Mouse (Mus musculus): ENCODE data around the gene Akap12. TPM values are rescaled to one million over a fixed set of nuclear protein-coding genes. Genes with fewer than 3 reads are reported as not detected.

The Akap12 gene
- total RNA-seq, 2 experiments from 2014 or later, result 6.2 to 16.6 TPM

DNA sequence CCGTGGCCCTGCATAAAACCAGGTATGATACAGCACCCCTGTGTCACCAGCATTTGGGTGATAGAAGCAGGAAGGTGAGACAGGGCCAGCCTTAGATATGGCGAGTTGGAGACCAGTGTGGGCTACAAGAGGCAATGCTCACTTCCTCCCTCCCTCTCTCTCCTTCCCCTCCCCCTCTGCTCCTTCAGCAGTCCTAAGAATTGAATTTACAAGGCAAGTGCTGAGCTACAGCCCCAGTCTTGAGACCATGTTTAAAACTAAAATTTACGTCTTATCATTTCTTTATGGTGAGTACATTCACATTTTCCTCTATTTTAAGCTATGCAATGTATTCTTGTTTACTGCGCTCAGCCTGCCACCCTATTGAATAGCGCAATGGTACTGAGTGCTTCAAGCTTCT, 5.3 kb upstream of the Akap12 start:
- no peak for DNase-seq
- intact Hi-C loops (cut with DNase I), result no loop called here
- TF ChIP-seq CTCF (IDR thresholded peaks at IDR 0.05), result no peak
- Histone ChIP-seq H3K27ac (no peak overlapping the region), H3K4me3 (no peak overlapping the region)

DNA sequence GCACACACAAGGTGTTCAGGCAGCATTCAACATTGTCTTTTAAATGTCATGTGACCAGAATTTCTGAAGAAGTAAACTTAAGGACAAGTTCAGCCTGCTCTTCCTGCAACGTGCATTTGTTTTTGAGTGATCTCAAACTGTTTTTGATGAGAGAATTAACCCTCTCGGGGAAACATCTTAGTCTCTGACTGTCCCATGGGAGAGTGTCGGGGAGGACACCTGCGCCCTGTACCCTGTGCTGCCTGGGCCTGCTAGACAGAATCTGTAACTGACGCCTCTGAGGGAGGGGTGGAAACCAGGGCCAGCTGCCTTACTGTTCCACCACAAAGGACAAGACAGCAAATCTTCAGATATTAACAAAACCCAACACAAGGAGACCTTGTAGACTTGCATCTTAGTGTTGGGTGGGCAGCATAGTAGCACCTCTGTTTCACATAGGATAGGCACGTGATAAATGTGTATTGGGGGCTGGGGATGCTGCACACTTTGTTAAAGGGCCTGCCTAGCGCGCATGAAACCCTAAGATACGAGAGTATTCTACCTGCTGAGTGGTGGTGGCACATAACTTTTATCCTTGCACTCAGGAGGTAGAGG, 4.7 kb upstream of the Akap12 start:
- Histone ChIP-seq H3K27ac (no peak overlapping the region), H3K4me3 (no peak overlapping the region)
- intact Hi-C loops (cut with DNase I), result no loop called here
- DNase-seq, result no peak
- no peak for TF ChIP-seq CTCF (IDR thresholded peaks at IDR 0.05)

DNA sequence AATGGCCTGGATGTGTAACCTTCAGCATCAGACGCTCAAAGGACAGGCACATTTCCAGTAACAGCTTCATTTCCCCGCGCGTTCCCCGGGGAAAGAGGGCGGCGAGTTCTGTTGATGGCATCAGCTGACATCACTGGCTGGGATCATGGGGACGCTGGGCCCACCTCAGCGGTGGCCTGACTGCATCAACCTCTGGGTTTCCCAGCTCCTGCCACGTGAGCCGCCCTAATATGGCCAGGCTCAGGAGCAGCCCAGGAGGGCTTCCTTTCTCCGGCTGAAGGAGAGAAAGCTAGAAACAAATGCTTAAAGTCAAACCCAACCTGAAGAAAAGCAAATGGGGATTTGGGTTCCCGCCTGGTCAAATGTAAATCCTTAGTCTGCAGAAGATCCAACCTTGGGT, 539 bp upstream of the Akap12 start:
- intact Hi-C loops (cut with DNase I), result no loop called here

DNA sequence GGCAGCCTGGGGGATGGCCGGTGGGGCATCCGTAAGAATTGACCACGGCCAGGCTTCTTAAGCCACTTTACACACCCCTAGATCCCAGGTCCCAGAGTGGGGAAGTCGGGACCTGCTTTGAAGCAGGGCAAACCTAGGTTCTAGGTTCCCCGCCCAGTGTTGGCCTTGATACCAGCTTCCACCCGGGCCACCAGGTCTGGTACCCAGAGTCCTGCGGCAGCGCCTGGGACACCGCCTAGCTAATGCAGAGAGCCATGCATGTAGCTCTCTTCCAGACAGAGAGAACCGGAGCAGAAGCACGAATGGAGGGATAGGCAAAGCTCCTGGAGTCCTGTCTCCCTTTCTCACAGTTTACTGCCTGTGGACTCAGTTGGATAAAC, 741 bp downstream of the Akap12 start:
- Histone ChIP-seq H3K4me3 (peak overlapping the region; percentile 82), H3K27ac (peak overlapping the region; percentile 82)
- intact Hi-C loops (cut with DNase I), result no loop called here
- DNase-seq, result peak; percentile 28
- no peak for TF ChIP-seq CTCF (IDR thresholded peaks at IDR 0.05)

More for the DNA sequence above, 539 bp upstream of the Akap12 start:
- H3K4me3 ChIP-seq, result peak overlapping the region; percentile 82
- no peak for TF ChIP-seq CTCF (IDR thresholded peaks at IDR 0.05)
- DNase-seq, result peak; percentile 51
- peak overlapping the region; percentile 82 for H3K27ac ChIP-seq

DNA sequence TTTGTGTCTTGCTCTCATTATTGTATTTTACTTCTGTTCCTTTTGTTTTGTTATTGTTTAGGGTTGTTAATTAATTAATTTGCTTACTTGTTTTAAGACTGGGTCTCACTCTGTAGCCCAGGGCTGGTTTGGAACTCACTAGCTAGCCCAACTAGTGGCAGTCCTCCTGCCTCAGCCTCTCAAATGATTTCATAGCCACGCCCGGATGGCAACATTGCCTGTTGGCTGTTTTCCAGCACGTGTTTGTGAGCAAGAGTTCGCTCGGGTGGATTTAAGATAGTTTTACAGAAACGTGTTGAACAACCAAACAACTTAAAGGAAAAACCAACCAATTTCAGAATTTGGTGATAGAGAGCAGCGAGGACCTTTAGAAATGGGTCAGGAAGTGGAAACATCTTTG, 1.3 kb downstream of the Akap12 start:
- Histone ChIP-seq H3K27ac (no peak overlapping the region), H3K4me3 (peak overlapping the region; percentile 82)
- TF ChIP-seq CTCF (IDR thresholded peaks at IDR 0.05), result no peak
- intact Hi-C loops (cut with DNase I), result no loop called here
- peak; percentile 40 for DNase-seq

DNA sequence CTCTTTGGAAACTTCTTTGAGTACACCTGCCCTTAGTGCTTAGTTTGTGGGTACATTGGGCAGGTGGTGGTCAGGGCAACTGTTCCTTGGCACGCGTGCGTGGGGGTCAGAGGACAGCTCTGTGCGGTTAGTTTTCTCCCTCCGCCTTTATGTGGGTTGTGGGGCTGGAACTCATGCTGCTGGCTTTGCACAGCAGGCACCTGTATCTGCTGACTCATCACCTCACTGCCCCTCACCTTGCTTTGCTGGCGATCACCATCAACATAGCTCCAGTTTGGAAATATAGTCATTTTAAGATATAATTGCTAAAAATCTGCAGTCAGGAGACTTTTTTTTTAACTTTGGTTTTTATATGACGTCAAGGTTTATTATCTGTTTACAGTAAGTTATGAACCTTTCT, 2.0 kb downstream of the Akap12 start:
- TF ChIP-seq CTCF (IDR thresholded peaks at IDR 0.05), result no peak
- no peak for DNase-seq
- Histone ChIP-seq H3K27ac (no peak overlapping the region), H3K4me3 (no peak overlapping the region; the same call in 1 of the 2 replicates)
- intact Hi-C loops (cut with DNase I), result no loop called here

DNA sequence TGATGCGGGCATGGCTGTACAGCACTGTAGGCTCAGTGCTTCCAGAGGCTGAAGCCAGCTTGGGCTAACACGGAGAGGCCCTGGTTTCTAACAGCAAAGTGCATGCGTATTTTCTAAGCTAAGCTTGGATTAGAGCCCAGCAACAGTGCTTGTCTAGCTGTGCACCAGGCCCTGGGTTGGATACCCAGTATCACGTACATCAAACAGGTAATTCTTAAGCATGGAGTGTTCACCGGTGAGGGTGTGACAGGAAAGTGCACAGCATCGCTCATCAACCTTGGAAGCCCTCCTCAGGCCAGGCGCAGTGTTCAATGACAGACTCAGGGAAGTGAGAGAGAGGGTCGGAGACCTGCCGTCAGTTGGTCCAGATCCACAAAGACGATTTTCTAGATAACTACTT, 9.4 kb downstream of the Akap12 start:
- no peak for TF ChIP-seq CTCF (IDR thresholded peaks at IDR 0.05)
- Histone ChIP-seq H3K4me3 (no peak overlapping the region), H3K27ac (no peak overlapping the region)
- no peak for DNase-seq
- intact Hi-C loops (cut with DNase I), result no loop called here

DNA sequence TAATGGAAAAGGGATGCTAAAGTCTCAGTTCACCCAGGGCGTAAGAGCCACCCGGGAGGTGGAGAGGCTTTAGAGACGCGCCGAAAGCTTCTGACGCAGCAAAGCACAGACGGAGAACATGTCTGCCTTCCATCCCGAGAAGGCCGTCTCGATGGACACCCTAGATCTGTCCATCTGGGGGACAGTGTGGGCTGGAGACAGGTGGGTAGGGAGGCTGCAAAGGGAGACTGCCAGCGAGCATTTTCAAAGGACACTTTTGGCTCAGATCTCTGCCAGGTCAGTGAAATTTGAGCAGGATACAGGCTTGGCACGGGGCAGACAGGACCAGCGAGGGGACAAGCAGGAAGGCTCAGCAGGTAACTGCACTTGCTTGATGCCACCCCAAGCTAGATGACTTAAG, 9.9 kb downstream of the Akap12 start:
- intact Hi-C loops (cut with DNase I), result no loop called here
- TF ChIP-seq CTCF (IDR thresholded peaks at IDR 0.05), result no peak
- Histone ChIP-seq H3K4me3 (no peak overlapping the region), H3K27ac (no peak overlapping the region)
- no peak for DNase-seq

DNA sequence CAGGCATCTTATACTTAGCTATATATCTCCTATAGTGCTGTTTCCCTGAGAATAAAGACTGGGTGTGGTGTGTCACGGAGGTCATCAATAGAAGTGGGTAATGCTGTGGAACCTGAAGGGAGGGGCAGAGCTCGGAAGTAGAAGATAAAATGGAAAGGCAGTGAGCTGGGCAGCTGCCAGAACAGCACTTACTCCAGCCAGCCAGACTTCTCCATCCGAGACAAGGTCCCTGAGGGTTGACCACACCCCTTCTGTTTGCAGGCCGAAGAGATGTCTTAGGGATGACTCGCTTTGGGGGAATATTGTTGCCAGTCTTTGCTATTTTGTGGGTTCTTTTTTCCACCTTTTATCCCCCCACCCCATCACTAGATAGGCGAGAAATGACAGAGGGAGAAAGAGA, 11.9 kb downstream of the Akap12 start:
- DNase-seq, result peak; percentile 72
- TF ChIP-seq CTCF (IDR thresholded peaks at IDR 0.05), result no peak
- no peak overlapping the region for H3K4me3 ChIP-seq
- no peak overlapping the region for H3K27ac ChIP-seq
- intact Hi-C loops (cut with DNase I), result no loop called here

DNA sequence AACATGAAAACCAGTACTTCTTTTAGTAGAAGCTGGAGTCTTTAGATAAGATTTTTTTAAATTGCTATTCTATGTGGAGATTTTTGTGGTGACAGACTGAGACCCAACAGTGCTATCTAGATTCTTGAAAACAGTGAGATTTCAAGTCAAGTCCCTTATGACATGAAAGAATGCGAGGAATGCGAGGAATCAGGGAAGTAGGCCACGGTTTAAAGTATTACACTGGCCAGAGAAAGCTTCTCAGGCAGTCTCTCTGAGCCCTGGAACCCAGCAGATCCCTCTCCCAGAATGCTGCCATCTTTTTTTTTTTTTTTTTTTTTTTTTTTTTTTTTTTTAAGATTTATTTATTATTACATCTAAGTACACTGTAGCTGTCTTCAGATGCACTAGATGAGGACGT, 16.2 kb downstream of the Akap12 start:
- no peak overlapping the region for H3K4me3 ChIP-seq
- H3K27ac ChIP-seq, result peak overlapping the region; percentile 38; the same call in 1 of the 2 replicates
- no peak for DNase-seq
- intact Hi-C loops (cut with DNase I), result no loop called here
- TF ChIP-seq CTCF (IDR thresholded peaks at IDR 0.05), result no peak

DNA sequence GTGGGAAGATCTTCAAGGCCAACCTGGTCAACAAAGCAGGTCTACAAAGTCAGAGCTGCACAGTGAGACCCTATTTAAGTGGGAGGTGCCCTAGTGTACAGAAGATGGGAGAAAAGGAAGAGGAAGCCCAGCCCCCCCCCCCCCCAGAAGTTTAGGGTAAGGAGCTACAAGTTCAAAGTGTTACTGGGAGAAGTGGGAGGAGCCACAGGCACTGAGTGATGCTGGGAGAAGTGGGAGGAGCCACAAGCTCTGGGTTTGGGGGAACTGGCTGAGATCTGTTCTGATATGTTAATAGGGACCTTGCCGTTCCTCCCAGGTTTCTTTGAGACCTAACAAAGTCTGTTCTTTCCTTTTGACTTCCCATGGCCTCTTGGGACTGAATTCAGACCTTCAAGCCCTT, 18.6 kb downstream of the Akap12 start:
- no peak for DNase-seq
- no peak for TF ChIP-seq CTCF (IDR thresholded peaks at IDR 0.05)
- intact Hi-C loops (cut with DNase I), result no loop called here

DNA sequence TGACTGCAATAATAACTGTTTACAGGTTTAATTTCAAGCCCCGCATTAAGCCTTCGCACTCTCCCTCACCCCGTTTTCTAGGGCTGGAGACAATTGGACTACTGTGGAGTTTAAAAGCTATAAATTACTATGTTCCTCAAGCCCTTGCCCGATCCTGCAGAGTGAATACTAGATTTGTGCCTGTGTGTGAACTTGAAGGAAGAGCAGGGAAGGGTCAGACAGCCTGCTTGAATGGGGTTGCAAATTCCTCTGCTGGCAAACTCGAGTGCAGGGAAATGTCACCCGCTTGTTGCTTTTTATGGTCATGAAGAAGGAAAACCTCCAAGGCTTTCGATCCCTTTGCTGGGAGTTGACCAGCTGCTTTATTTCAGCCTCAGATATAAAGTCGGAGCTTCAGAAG, 19.6 kb downstream of the Akap12 start:
- no peak for TF ChIP-seq CTCF (IDR thresholded peaks at IDR 0.05)
- intact Hi-C loops (cut with DNase I), result no loop called here
- no peak for DNase-seq
- Histone ChIP-seq H3K27ac (peak overlapping the region; percentile 31; the same call in 1 of the 2 replicates), H3K4me3 (no peak overlapping the region)

More for the DNA sequence above, 18.6 kb downstream of the Akap12 start:
- H3K27ac ChIP-seq, result no peak overlapping the region
- H3K4me3 ChIP-seq, result no peak overlapping the region

DNA sequence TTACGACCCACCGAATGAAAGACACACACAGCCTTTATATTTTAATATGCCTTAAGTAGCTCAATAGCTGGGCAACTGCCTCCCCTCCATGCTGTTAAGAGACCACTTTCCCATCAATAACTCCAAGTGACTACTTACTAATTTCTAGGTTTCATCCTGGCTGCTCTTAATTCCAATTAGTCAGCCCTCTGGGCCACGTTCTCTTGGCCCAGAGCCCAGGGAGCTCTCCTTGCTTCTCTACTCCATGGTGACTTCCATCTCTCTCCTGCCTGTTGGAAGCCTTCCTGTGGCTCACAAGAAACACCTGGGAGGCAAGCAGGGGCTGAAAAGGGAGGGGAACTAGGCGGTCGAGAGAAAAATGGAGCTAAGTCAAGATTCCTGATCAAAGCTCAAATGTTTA, 23.0 kb downstream of the Akap12 start:
- no peak for TF ChIP-seq CTCF (IDR thresholded peaks at IDR 0.05)
- intact Hi-C loops (cut with DNase I), result no loop called here
- H3K4me3 ChIP-seq, result no peak overlapping the region

DNA sequence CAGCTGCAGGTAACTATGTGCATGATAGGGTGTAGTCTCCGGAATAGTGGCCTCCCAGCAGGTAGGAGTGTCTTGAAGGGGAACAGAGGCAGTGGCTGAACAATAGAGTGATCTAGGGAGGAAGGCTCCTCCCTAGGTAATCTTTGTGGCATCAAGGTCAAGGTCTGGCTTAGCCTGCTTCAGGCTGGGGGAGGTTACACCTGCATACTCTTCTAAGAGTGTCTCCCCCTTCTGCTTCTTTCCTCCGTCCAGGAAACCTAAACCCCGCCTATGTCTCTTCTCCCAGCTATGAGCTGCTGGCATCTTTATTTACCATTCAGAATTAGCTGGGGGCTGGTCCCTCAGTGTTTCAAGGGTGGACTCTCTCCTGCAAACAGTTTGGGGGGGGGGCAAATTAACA, 23.5 kb downstream of the Akap12 start:
- intact Hi-C loops (cut with DNase I), result no loop called here
- no peak for TF ChIP-seq CTCF (IDR thresholded peaks at IDR 0.05)
- no peak overlapping the region for H3K4me3 ChIP-seq
- no peak overlapping the region for H3K27ac ChIP-seq
- no peak for DNase-seq

More for the DNA sequence above, 23.0 kb downstream of the Akap12 start:
- no peak overlapping the region for H3K27ac ChIP-seq
- DNase-seq, result no peak
